Mouse (Mus musculus): ENCODE results near the gene Lrfn2. TPM values are rescaled to one million over a fixed set of nuclear protein-coding genes. Genes with fewer than 3 reads are reported as not detected.

Gene Lrfn2
- polyA plus RNA-seq, 1 experiment from 2014 or later = 1.2 TPM

- H3K27ac ChIP-seq (ENCODE audit: low read length) = no peak overlapping the region
- H3K36me3 ChIP-seq (ENCODE audit: control insufficient read depth, insufficient read depth, low read length) = no peaks in the 10 kb centered on the region
- no peaks in the 10 kb centered on the region for H3K9me3 ChIP-seq (ENCODE audit: control insufficient read depth, low read depth, low read length)
- ATAC-seq (ENCODE audit: insufficient number of reproducible peaks, insufficient read depth, low FRiP score, low read depth) = no peak
- no peak overlapping the region for H3K4me3 ChIP-seq (ENCODE audit: low read depth, low read length)
- peak overlapping the region; percentile 60; the same call in 1 of the 2 replicates for H3K4me2 ChIP-seq (replicated peaks; ENCODE audit: low read depth, low read length)
- H3K9ac ChIP-seq (replicated peaks; ENCODE audit: low read depth, low read length) = no peak overlapping the region
- WGBS = 63% methylated on average over 10 of the region's 10 CpGs
- H3K27me3 ChIP-seq (ENCODE audit: control insufficient read depth, insufficient read depth, low read length) = peaks cover 11% of the 10 kb centered on the region; the same call in 1 of the 2 replicates
- 0 out of 2 replicates have a peak, but pooled peaks cover 4% of the 10 kb centered on the region for H3K4me1 ChIP-seq (ENCODE audit: control insufficient read depth, insufficient read depth, low read length)
Observed at GRCm38 (mm10) chr17:48930994-48931393, 1.2 kb upstream of the Lrfn2 start.

GRCm38 (mm10) chr17:48932406-48932906 lies 277 bp downstream of the Lrfn2 start:
- H3K9ac ChIP-seq (replicated peaks; ENCODE audit: low read depth, low read length) = peak overlapping the region; percentile 40
- WGBS = 1% methylated on average over 26 of the region's 26 CpGs

GRCm38 (mm10) chr17:48932916-48933315 lies 737 bp downstream of the Lrfn2 start:
- Histone ChIP-seq H3K4me2 (replicated peaks; ENCODE audit: low read depth, low read length) (peak overlapping the region; percentile 60), H3K9me3 (ENCODE audit: control insufficient read depth, low read depth, low read length) (no peaks in the 10 kb centered on the region)
- 11% methylated on average over 9 of the region's 9 CpGs for WGBS

More at GRCm38 (mm10) chr17:48932406-48932906, 277 bp downstream of the Lrfn2 start:
- H3K4me3 ChIP-seq (ENCODE audit: low read depth, low read length) = peak overlapping the region; percentile 47
- no peak for ATAC-seq (ENCODE audit: insufficient number of reproducible peaks, insufficient read depth, low FRiP score, low read depth)
- H3K4me2 ChIP-seq (replicated peaks; ENCODE audit: low read depth, low read length) = peak overlapping the region; percentile 60
- no peaks in the 10 kb centered on the region for H3K9me3 ChIP-seq (ENCODE audit: control insufficient read depth, low read depth, low read length)
- H3K27ac ChIP-seq (ENCODE audit: low read length) = no peak overlapping the region
- peaks cover 11% of the 10 kb centered on the region; the same call in 1 of the 2 replicates for H3K27me3 ChIP-seq (ENCODE audit: control insufficient read depth, insufficient read depth, low read length)
- 0 out of 2 replicates have a peak, but pooled peaks cover 4% of the 10 kb centered on the region for H3K4me1 ChIP-seq (ENCODE audit: control insufficient read depth, insufficient read depth, low read length)
- no peaks in the 10 kb centered on the region for H3K36me3 ChIP-seq (ENCODE audit: control insufficient read depth, insufficient read depth, low read length)

GRCm38 (mm10) chr17:48935201-48935600 lies 3.0 kb downstream of the Lrfn2 start:
- no peak for ATAC-seq (ENCODE audit: insufficient number of reproducible peaks, insufficient read depth, low FRiP score, low read depth)
- H3K27ac ChIP-seq (ENCODE audit: low read length) = no peak overlapping the region
- 70% methylated on average over 8 of the region's 8 CpGs for WGBS

More at GRCm38 (mm10) chr17:48932916-48933315, 737 bp downstream of the Lrfn2 start:
- peak overlapping the region; percentile 47 for H3K4me3 ChIP-seq (ENCODE audit: low read depth, low read length)
- peaks cover 11% of the 10 kb centered on the region; the same call in 1 of the 2 replicates for H3K27me3 ChIP-seq (ENCODE audit: control insufficient read depth, insufficient read depth, low read length)
- H3K36me3 ChIP-seq (ENCODE audit: control insufficient read depth, insufficient read depth, low read length) = no peaks in the 10 kb centered on the region
- no peak for ATAC-seq (ENCODE audit: insufficient number of reproducible peaks, insufficient read depth, low FRiP score, low read depth)
- H3K4me1 ChIP-seq (ENCODE audit: control insufficient read depth, insufficient read depth, low read length) = 0 out of 2 replicates have a peak, but pooled peaks cover 4% of the 10 kb centered on the region
- H3K27ac ChIP-seq (ENCODE audit: low read length) = no peak overlapping the region
- H3K9ac ChIP-seq (replicated peaks; ENCODE audit: low read depth, low read length) = peak overlapping the region; percentile 40

GRCm38 (mm10) chr17:48936445-48937141 lies 4.4 kb downstream of the Lrfn2 start:
- no peak for ATAC-seq (ENCODE audit: insufficient number of reproducible peaks, insufficient read depth, low FRiP score, low read depth)
- 45% methylated on average over 5 of the region's 5 CpGs for WGBS
- H3K27ac ChIP-seq (ENCODE audit: low read length) = no peak overlapping the region

More at GRCm38 (mm10) chr17:48935201-48935600, 3.0 kb downstream of the Lrfn2 start:
- Histone ChIP-seq H3K4me3 (ENCODE audit: low read depth, low read length) (no peak overlapping the region), H3K27me3 (ENCODE audit: control insufficient read depth, insufficient read depth, low read length) (peaks cover 11% of the 10 kb centered on the region; the same call in 1 of the 2 replicates), H3K4me2 (replicated peaks; ENCODE audit: low read depth, low read length) (no peak overlapping the region), H3K9me3 (ENCODE audit: control insufficient read depth, low read depth, low read length) (no peaks in the 10 kb centered on the region), H3K4me1 (ENCODE audit: control insufficient read depth, insufficient read depth, low read length) (0 out of 2 replicates have a peak, but pooled peaks cover 4% of the 10 kb centered on the region), H3K36me3 (ENCODE audit: control insufficient read depth, insufficient read depth, low read length) (no peaks in the 10 kb centered on the region), H3K9ac (replicated peaks; ENCODE audit: low read depth, low read length) (no peak overlapping the region)

GRCm38 (mm10) chr17:48938711-48939220 lies 6.6 kb downstream of the Lrfn2 start:
- Histone ChIP-seq H3K27me3 (ENCODE audit: control insufficient read depth, insufficient read depth, low read length) (no peaks in the 10 kb centered on the region), H3K36me3 (ENCODE audit: control insufficient read depth, insufficient read depth, low read length) (no peaks in the 10 kb centered on the region), H3K9ac (replicated peaks; ENCODE audit: low read depth, low read length) (no peak overlapping the region), H3K4me1 (ENCODE audit: control insufficient read depth, insufficient read depth, low read length) (no peaks in the 10 kb centered on the region), H3K4me3 (ENCODE audit: low read depth, low read length) (no peak overlapping the region), H3K27ac (ENCODE audit: low read length) (no peak overlapping the region), H3K9me3 (ENCODE audit: control insufficient read depth, low read depth, low read length) (no peaks in the 10 kb centered on the region), H3K4me2 (replicated peaks; ENCODE audit: low read depth, low read length) (no peak overlapping the region)
- 79% methylated on average over 7 of the region's 7 CpGs for WGBS
- no peak for ATAC-seq (ENCODE audit: insufficient number of reproducible peaks, insufficient read depth, low FRiP score, low read depth)

More at GRCm38 (mm10) chr17:48936445-48937141, 4.4 kb downstream of the Lrfn2 start:
- Histone ChIP-seq H3K9me3 (ENCODE audit: control insufficient read depth, low read depth, low read length) (no peaks in the 10 kb centered on the region), H3K4me2 (replicated peaks; ENCODE audit: low read depth, low read length) (no peak overlapping the region), H3K4me3 (ENCODE audit: low read depth, low read length) (no peak overlapping the region), H3K9ac (replicated peaks; ENCODE audit: low read depth, low read length) (no peak overlapping the region), H3K4me1 (ENCODE audit: control insufficient read depth, insufficient read depth, low read length) (0 out of 2 replicates have a peak, but pooled peaks cover 4% of the 10 kb centered on the region), H3K36me3 (ENCODE audit: control insufficient read depth, insufficient read depth, low read length) (no peaks in the 10 kb centered on the region), H3K27me3 (ENCODE audit: control insufficient read depth, insufficient read depth, low read length) (peaks cover 11% of the 10 kb centered on the region; the same call in 1 of the 2 replicates)

- Histone ChIP-seq H3K27me3 (ENCODE audit: control insufficient read depth, insufficient read depth, low read length) (no peaks in the 10 kb centered on the region), H3K9me3 (ENCODE audit: control insufficient read depth, low read depth, low read length) (no peaks in the 10 kb centered on the region), H3K9ac (replicated peaks; ENCODE audit: low read depth, low read length) (no peak overlapping the region), H3K4me1 (ENCODE audit: control insufficient read depth, insufficient read depth, low read length) (no peaks in the 10 kb centered on the region), H3K4me3 (ENCODE audit: low read depth, low read length) (no peak overlapping the region), H3K27ac (ENCODE audit: low read length) (no peak overlapping the region), H3K4me2 (replicated peaks; ENCODE audit: low read depth, low read length) (no peak overlapping the region), H3K36me3 (ENCODE audit: control insufficient read depth, insufficient read depth, low read length) (no peaks in the 10 kb centered on the region)
- ATAC-seq (ENCODE audit: insufficient number of reproducible peaks, insufficient read depth, low FRiP score, low read depth) = no peak
- WGBS = 77% methylated on average over 9 of the region's 9 CpGs
Observed at GRCm38 (mm10) chr17:48946315-48946714, 14.1 kb downstream of the Lrfn2 start.

GRCm38 (mm10) chr17:48946765-48947164 lies 14.6 kb downstream of the Lrfn2 start:
- Histone ChIP-seq H3K9ac (replicated peaks; ENCODE audit: low read depth, low read length) (no peak overlapping the region), H3K27ac (ENCODE audit: low read length) (no peak overlapping the region), H3K9me3 (ENCODE audit: control insufficient read depth, low read depth, low read length) (no peaks in the 10 kb centered on the region), H3K4me2 (replicated peaks; ENCODE audit: low read depth, low read length) (no peak overlapping the region), H3K4me3 (ENCODE audit: low read depth, low read length) (no peak overlapping the region), H3K4me1 (ENCODE audit: control insufficient read depth, insufficient read depth, low read length) (no peaks in the 10 kb centered on the region), H3K36me3 (ENCODE audit: control insufficient read depth, insufficient read depth, low read length) (no peaks in the 10 kb centered on the region), H3K27me3 (ENCODE audit: control insufficient read depth, insufficient read depth, low read length) (no peaks in the 10 kb centered on the region)
- ATAC-seq (ENCODE audit: insufficient number of reproducible peaks, insufficient read depth, low FRiP score, low read depth) = no peak
- 35% methylated on average over 3 of the region's 3 CpGs for WGBS

Measured in stomach, embryonic 14.5 days (tissue).